Mouse (Mus musculus) small intestine, adult 2 months (tissue): ENCODE measurements around the gene Runx3.

Experiments used
- CTCF ChIP-seq: fragments of 200-500 bp; IDR thresholded peaks from 2 replicates; pipeline ENCODE4 v1.5.1; 2012; ENCODE audit warnings: low read depth, mild to moderate bottlenecking, control low read depth, inconsistent platforms, low read length, moderate library complexity, mixed read lengths; ENCODE audit not compliant: insufficient replicate concordance, insufficient read length; ENCODE audit errors: extremely low read depth
- POLR2A ChIP-seq: fragments of 200-500 bp; IDR thresholded peaks from 2 replicates; pipeline ENCODE4 v1.6.1; 2012; ENCODE audit warnings: low read depth, mild to moderate bottlenecking, control low read depth, inconsistent platforms, low read length, moderate library complexity

GRCm38 (mm10) chr4:135221632-135222407, 101.4 kb downstream of the Runx3 start:
- TF ChIP-seq CTCF (no peak), POLR2A (no peak)
